Mouse (Mus musculus) heart, postnatal 36 days (tissue): ENCODE measurements around the gene Gnat1. TPM values are rescaled to one million over a fixed set of nuclear protein-coding genes. Genes with fewer than 3 reads are reported as not detected.
A peak's percentile ranks its signal among the peaks of the same experiment; 100 is the strongest.

Source experiments
- DNase-seq, 2 experiments: peaks; one replicate each; pipeline ENCODE4 v3.0.0; 2021 to 2022
- intact Hi-C: fragments of 180-260 bp; cut with DNase I; formaldehyde crosslinking; loops from one replicate; pipeline ENCODE4 v1.15.1; 2025
- total RNA-seq, 2 experiments: library from RNA; stranded (reverse); gene quantifications; 2 replicates each; pipeline ENCODE4 v1.2.3; 2021

Gene Gnat1
- total RNA-seq, 2 experiments from 2014 or later = not detected

DNA sequence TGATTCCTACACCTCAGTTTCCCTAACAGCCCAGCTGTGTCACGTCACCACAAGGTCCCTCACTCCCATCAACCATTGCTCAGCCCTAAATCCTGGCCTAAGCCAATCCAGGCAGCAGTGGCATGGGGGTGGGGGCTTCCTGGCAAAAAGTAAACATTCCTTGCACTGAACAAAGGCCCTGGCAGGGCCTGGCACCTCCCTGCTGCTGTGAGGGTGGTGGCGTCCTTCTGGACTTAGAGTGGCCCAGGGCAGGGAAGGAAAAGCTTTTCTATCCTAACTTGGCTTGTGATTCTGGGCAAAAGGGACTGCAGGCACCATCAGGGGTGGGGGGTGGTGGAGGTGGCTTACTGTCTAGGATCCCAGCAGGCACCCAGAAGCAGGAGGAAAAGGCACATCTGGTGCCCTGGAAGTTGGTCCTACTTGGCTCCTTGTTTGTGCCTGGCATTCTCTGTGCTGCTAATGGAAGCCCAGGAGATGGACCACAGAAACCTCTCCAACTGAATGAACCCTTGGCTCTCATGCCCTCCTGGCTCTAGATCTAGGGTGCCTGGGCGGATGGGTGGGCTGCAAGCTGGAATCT, 23.2 kb upstream of the Gnat1 start:
- DNase-seq = no peak
- intact Hi-C loops = no loop called here

- intact Hi-C loops = no loop called here
- DNase-seq = peak; percentile 69 to 71
Observed at GRCm38 (mm10) chr9:107701594-107701993, 22.1 kb upstream of the Gnat1 start.

- DNase-seq = no peak
- intact Hi-C loops = no loop called here
Observed at GRCm38 (mm10) chr9:107700114-107700571, 20.6 kb upstream of the Gnat1 start.

- intact Hi-C loops = no loop called here
- no peak for DNase-seq
Observed at GRCm38 (mm10) chr9:107699376-107699980, 20.0 kb upstream of the Gnat1 start.

DNA sequence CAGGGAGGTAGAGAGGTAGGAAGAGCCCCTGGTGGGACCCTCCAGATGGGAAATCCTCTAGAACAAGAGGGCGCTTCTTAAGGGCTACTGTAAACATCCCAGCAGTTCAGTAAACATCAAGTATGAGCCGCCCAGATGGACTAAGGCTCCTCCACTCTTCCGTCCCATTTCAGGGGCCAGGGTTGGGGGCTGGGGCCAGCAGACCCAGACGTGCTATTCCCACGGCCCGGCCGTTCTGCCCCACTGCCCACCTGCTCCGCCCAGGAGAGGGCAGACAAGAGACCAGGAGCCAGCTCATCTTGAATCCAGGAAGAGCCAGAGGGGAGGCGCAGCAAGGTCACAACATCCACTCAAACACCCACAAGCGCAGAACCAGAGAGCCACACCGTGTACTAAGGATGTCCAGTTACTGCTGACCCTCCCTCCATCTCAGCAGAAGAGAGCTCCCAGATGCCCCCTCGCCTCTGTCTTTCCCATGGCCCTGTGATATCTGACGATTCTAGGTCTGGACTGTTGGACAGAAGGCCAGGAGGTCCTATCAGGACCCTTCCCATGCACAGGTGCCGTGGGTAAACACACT, 19.2 kb upstream of the Gnat1 start:
- no peak for DNase-seq
- intact Hi-C loops = no loop called here

- no peak for DNase-seq
- intact Hi-C loops = no loop called here
Observed at GRCm38 (mm10) chr9:107697811-107698521, 18.5 kb upstream of the Gnat1 start.

DNA sequence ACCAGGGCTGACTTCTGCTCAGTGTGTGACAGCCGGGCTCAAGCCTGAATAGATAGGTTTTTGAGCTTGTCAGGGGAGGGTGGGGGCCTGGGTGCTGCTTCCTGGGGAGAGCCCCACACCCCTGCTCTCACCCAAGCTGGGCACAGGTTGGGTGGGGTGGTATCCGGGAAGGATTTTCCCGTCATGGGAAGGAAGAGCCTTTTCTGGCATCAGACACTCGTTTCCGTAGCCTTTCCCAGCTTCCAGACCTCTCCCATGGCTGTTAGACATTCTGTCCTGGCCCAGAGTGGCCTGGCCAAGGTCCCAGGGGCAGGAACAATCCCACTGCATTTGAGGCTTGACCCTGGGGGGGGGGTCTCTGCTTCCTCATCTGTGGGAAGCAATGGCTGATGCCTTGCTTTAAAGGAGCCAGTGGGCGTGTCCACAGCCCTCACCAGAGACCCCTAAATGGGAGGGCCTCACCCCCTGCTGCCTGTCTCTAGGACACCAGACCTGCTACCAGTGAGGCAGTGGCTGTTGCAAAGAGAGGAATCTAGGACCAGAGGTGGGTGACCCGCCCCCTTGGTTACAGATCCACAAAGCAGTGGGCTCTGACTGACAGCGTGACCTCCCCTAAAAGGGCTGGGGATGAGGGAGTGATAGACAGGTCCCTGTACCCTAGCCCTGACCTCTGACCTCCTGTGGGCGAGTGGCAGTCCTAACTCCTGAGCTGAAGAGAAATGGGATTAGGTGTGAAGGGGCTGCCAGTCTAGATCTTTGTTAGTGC, 17.5 kb upstream of the Gnat1 start:
- DNase-seq = no peak
- intact Hi-C loops = no loop called here

GRCm38 (mm10) chr9:107696106-107696479, 16.6 kb upstream of the Gnat1 start:
- intact Hi-C loops = no loop called here
- DNase-seq = no peak

DNA sequence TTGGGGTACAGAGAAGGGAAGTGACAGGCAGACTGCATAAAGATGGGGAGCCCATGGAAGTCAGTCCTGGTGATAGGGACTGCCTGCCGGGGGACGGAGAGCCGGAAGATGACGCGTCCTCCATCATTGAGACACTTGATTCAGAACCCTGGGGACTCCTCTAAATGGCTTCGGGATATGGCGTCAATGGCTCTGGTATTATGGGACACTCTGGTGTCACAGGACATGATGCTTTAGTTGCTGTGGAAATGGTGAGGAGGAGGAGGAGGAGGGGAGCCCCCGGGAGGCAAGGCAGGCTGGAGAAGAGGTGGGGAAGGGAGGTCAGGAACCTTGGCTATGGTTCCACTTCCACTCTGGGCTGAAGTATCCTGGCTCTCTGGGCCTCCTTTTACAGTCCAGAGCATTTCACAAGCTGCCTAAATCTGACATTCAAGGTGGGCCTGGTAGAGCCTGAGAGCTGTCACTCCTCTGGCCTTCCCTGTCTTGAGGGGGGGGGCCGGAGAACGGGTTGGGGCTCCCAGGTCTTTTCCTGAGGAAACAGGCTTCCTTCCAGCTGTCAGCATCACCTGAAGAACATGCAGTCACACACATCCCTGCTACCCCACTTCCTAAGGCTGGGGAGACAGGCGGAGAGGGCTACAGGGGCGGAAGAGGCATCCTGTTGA, 16.1 kb upstream of the Gnat1 start:
- intact Hi-C loops = no loop called here
- no peak for DNase-seq

DNA sequence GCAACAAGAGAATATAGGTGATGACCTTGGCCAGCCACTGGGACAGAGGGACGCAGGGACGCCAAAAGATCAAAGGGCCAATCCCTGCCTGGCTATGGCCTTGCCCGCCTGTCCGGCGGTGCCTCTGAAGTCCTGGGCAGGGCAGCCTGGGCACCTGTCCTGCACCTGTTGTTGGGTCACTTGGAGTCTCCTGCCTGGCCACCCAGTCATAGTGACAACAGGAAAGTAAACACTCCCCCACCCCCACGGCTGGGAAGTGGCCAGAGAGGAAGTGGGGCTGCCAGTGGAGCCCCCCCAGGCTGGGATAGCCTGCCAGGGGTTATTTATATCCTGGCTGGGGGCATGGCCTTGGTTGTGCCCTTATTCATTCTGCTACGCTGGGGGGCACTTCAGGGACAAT, 15.1 kb upstream of the Gnat1 start:
- no peak for DNase-seq
- intact Hi-C loops = no loop called here

DNA sequence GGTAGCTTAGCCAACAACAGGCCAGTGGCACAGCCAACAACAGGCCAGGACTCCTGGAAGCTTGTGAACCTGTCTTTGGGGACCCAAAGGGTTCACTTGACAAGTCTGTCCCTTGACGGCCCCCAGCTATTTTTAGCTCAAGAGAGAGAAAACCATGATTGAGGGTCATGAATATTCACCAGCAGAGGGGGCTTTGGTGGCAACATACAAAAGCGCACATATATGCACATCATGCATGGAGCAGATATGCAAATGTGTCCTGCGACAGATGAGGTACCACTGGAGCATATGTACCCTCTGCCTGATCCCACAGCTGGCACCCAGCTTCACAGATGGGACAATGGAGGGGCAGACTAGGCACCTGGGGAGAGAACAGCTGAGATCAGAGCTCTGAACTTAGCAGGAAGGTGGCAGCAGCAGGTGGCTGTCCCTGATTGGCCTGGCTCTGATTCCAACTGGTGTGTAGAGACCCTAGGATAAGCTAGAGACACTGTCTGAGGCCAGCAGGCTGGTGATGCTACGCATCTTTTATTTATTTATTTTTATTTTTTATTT, 14.0 kb upstream of the Gnat1 start:
- intact Hi-C loops = no loop called here

GRCm38 (mm10) chr9:107692785-107693184, 13.3 kb upstream of the Gnat1 start:
- intact Hi-C loops = no loop called here
- no peak for DNase-seq

More for the DNA sequence above, 14.0 kb upstream of the Gnat1 start:
- DNase-seq = no peak

DNA sequence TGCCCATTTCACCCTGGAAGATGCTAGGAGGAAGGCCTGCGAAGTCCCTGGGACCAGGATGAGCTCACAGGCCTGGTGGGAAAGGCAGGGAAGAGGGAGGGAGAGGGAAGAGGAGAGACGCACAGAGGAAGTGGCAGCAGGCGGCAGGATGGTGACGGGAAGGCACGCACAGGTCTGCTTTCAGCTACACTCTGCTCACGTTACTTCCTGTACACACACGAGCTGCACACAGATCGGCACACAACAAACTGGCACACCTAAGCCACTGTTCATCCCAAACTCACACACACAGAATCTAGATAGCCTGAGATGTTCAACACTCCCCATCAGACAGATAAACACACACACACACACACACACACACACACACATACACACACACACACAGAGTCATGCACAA, 10.9 kb upstream of the Gnat1 start:
- DNase-seq = no peak
- intact Hi-C loops = no loop called here

GRCm38 (mm10) chr9:107688939-107689338, 9.4 kb upstream of the Gnat1 start:
- intact Hi-C loops = no loop called here

GRCm38 (mm10) chr9:107688415-107688814, 8.9 kb upstream of the Gnat1 start:
- no peak for DNase-seq
- intact Hi-C loops = no loop called here

More at GRCm38 (mm10) chr9:107688939-107689338, 9.4 kb upstream of the Gnat1 start:
- no peak for DNase-seq

DNA sequence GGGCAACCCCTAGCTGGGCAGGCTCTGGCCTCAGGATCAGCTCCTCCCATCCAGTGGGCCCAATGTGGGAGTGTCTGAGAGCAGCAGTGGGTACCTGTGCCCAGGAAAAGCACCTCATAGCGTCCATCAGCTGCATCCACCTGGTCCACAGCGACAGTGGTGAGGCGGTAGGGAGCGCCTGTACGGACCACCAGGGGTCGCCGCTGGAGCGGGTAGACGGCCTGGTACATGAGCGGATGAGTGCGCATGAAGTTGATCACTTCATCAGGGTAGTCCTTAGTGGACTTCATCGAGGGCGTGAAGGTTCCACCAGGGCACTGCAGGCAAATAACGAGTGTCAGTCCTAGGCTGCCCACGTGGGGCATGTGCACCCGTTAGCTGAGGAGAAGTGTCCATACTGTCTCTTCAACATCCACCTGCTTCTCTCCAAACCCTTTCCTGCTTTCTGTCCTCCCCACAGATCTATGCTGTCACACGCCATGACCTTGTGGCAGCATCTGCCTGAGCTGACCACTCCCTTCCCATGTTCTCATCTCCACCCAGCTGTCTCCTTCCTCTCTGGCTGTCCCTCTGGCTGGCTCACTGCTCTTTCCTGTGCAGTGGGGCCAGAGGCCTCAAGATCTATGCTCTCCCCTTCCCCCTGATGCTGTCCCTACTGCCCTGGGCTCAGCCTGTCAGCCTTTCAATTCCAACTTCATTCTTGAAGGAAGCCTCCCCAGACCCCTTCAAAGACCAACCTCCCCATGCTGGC, 5.9 kb upstream of the Gnat1 start:
- DNase-seq = peak; percentile 66

DNA sequence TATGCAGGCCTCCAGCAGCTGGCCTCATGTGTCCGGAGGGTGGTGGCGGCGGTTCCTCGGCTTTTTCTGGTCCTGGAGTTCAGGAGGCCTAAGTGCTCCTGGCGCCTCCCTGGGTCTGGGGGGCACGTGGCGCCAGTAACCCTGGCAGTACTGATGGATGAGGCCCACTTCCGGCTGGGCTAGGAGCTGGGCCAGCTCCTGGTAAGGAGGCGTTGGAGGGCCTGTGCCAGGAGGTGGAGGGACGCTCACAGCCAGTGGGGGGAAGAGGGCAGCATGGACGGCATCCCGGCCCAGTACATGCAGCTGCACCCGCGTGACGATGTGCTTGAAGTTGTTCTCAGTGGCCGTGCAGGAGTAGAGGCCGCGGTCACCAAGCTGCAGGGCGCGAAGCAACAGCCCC, 2.9 kb upstream of the Gnat1 start:
- intact Hi-C loops = no loop called here
- no peak for DNase-seq

More for the DNA sequence above, 5.9 kb upstream of the Gnat1 start:
- intact Hi-C loops = loop anchor here (1.0 to 2.0 kb wide), 2 partner anchors 23 to 53 kb away; no protein-coding TSS in a partner anchor

DNA sequence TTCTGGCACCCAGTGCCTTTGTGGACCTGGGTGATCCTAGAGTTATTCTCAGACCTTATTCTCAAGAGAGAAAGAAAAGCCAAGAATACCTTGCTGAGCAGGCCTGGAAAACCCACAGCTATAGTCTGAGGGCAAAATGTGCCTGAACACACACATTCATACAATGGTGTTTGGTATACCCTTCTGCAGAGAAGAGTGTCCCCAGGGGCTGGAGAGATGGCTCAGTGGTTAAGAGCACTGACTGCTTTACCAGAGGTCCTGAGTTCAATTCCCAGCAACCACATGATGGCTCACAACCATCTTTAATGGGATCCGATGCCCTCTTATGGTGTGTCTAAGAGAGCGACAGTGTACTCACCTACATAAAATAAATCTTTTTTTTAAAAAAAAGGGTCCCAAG, 651 bp downstream of the Gnat1 start:
- no peak for DNase-seq
- intact Hi-C loops = loop anchor here (5.0 kb wide), 1 partner anchor 312 kb away; no protein-coding TSS in a partner anchor
